Mouse (Mus musculus): ENCODE data around the gene Arhgef38.

GRCm38 (mm10) chr3:133104436-133104835, 130.3 kb downstream of the Arhgef38 start:
- TF ChIP-seq CTCF (IDR thresholded peaks at IDR 0.05; ENCODE audit: low read depth), result no peak
- TF ChIP-seq EP300 (IDR thresholded peaks at IDR 0.05; ENCODE audit: low read depth), result no peak

All from heart, postnatal 0 days (tissue).